Mouse (Mus musculus): ENCODE measurements around the gene Plcl1.

GRCm38 (mm10) chr1:55488261-55488660 lies 82.5 kb downstream of the Plcl1 start:
- TF ChIP-seq CTCF (IDR thresholded peaks at IDR 0.05; ENCODE audit: control insufficient read depth, insufficient read depth, insufficient read length): no peak
- no peak for TF ChIP-seq MYOD1 (IDR thresholded peaks at IDR 0.05; ENCODE audit: control insufficient read depth, insufficient read length, low read depth)
- no peak for TF ChIP-seq MYOG (IDR thresholded peaks at IDR 0.05; ENCODE audit: control insufficient read depth, extremely low read depth, insufficient read length)
- peak; percentile 57 for TF ChIP-seq USF1 (IDR thresholded peaks at IDR 0.05; ENCODE audit: low read depth)
